Mouse (Mus musculus) cerebellum, adult 2 months (tissue): ENCODE measurements around the gene Tunar.

ENCODE experiments used
- CTCF ChIP-seq: fragments of 200-500 bp; IDR thresholded peaks from 2 replicates; pipeline ENCODE4 v1.5.1; 2011; ENCODE audit warnings: low read depth, mild to moderate bottlenecking, control low read depth, low read length, moderate library complexity, borderline replicate concordance; ENCODE audit not compliant: insufficient read depth
- POLR2A ChIP-seq: fragments of 200-500 bp; IDR thresholded peaks from 2 replicates; pipeline ENCODE4 v1.6.1; 2011; ENCODE audit warnings: low read length, control low read depth, borderline replicate concordance; ENCODE audit not compliant: insufficient read depth

DNA sequence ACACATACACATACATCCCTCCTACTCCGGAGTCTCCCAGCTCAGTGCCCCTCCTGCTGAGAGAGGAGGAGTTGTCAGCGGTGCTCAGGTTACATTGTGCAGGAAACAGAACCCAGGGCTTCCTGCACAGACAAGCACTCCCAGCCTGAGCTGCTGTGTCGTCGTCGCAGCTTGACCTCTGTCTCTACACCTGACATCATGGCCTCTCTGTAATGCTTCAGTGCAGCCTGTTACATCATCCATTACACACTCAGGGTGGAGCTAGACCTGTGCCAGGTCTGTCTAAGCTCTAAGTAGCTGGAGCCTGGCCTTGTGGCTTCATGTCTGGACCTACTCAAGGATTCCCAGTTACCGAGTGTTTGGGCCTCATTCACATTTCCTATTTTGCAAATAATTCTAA, 86.8 kb downstream of the Tunar start:
- TF ChIP-seq CTCF (no peak), POLR2A (no peak)
